Mouse (Mus musculus) neural tube, embryonic 14.5 days (tissue): ENCODE data around the gene Akt3. TPM values are rescaled to one million over a fixed set of nuclear protein-coding genes. Genes with fewer than 3 reads are reported as not detected.

Experiments
- ATAC-seq: fragments of 200-750 bp; cut with Nextera tagmentation; 2 replicates; pipeline ENCODE4 v1.8.0; 2017; ENCODE audit warnings: low read depth, mild to moderate bottlenecking, moderate TSS enrichment, moderate library complexity
- H3K27ac ChIP-seq: fragments of 300-500 bp; sonication (generic); 2 replicates; pipeline ENCODE4 v1.5.1; 2014; ENCODE audit warnings: low read depth, mild to moderate bottlenecking, control low read depth, low read length, moderate library complexity, mixed read lengths
- H3K27me3 ChIP-seq: fragments of 300-500 bp; sonication (generic); 2 replicates; pipeline ENCODE4 v1.6.1; 2014; ENCODE audit warnings: low read length; ENCODE audit not compliant: control insufficient read depth, insufficient read depth
- H3K36me3 ChIP-seq: fragments of 300-500 bp; sonication (generic); 2 replicates; pipeline ENCODE4 v1.6.1; 2014; ENCODE audit warnings: low read length, mixed read lengths; ENCODE audit not compliant: control insufficient read depth, insufficient read depth
- H3K4me1 ChIP-seq: fragments of 300-500 bp; sonication (generic); 2 replicates; pipeline ENCODE4 v1.6.1; 2014; ENCODE audit warnings: low read length; ENCODE audit not compliant: control insufficient read depth, insufficient read depth
- H3K4me2 ChIP-seq: fragments of 300-500 bp; sonication (generic); 2 replicates; pipeline ENCODE4 v1.6.1; 2014; ENCODE audit warnings: mild to moderate bottlenecking, low read depth, low read length, control low read depth
- H3K4me3 ChIP-seq: fragments of 300-500 bp; sonication (generic); 2 replicates; pipeline ENCODE4 v1.5.1; 2014; ENCODE audit warnings: low read depth, low read length, control low read depth, mixed read lengths
- H3K9ac ChIP-seq: fragments of 300-500 bp; sonication (generic); replicated peaks from 2 replicates; pipeline ENCODE4 v1.6.1; 2014; ENCODE audit warnings: low read depth, mild to moderate bottlenecking, control low read depth, low read length, mixed read lengths
- H3K9me3 ChIP-seq: fragments of 300-500 bp; sonication (generic); 2 replicates; pipeline ENCODE4 v1.6.1; 2016; ENCODE audit warnings: low read length; ENCODE audit not compliant: control insufficient read depth
- WGBS: fragments of 180-500 bp; shearing (Covaris S2); extraction: QIAGEN DNeasy Blood & Tissue Kit; methylation state at CpG from one replicate; pipeline ENCODE4 v1.1.7; 2014; 5-methylcytosine and 5-hydroxymethylcytosine counted together
- polyA plus RNA-seq: library from polyadenylated mRNA; unstranded; fragments of >200 nt; fragmentation: Nextera tagmentation; extraction: Ambion mirVana; gene quantifications from 2 replicates; pipeline ENCODE4 v1.2.1, GENCODE M21; 2014

Akt3 gene
- polyA plus RNA-seq, 1 experiment from 2014 or later: 24.0 TPM

DNA sequence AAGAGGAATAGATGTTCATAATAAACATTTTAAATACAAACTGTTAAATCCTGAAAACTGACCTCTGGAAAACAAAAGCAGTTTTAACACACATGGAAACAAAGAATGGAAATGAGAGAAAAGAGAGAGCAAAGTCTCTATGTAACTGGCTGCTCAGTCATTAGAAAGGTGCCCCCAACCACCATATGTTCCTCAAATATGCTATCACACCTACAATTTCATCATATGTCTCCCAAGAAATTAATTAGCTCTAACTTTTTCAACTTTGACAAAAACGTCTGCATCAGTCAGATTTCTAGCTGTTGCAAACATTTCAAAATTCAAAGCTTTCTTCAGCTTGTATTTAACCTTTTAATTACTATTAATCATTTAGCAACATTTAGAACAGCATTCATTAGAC lies 59.0 kb downstream of the Akt3 start:
- Histone ChIP-seq H3K27me3 (no peaks in the 10 kb centered on the region), H3K9ac (no peak overlapping the region), H3K36me3 (no peaks in the 10 kb centered on the region), H3K9me3 (no peaks in the 10 kb centered on the region), H3K4me1 (no peaks in the 10 kb centered on the region), H3K4me2 (no peak overlapping the region), H3K4me3 (no peak overlapping the region), H3K27ac (no peak overlapping the region)
- 84% methylated on average over 1 of the region's 1 CpGs for WGBS
- ATAC-seq: no peak

DNA sequence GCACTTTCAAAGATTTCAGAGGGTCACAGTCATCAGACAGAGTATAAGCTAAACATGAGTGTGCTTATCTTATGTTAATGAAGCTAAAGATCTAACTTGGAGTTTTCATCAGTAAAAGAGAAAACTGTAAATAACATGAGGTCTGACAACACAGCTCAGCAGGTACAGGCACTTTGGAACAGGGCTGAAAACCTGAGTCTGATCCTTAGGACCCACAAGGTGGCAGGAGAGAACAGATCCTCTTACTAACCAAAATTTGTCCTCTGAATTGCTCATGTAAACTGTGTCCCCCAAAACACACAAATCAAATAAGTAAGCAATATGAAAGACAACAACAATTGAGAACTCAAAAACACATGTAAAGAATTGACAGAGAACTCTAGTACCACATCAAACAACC lies 62.8 kb downstream of the Akt3 start:
- H3K9ac ChIP-seq: no peak overlapping the region
- H3K27me3 ChIP-seq: no peaks in the 10 kb centered on the region
- ATAC-seq: no peak
- no peak overlapping the region for H3K4me2 ChIP-seq
- no peaks in the 10 kb centered on the region for H3K9me3 ChIP-seq
- H3K4me1 ChIP-seq: no peaks in the 10 kb centered on the region
- H3K4me3 ChIP-seq: no peak overlapping the region
- no peaks in the 10 kb centered on the region for H3K36me3 ChIP-seq
- no peak overlapping the region for H3K27ac ChIP-seq

DNA sequence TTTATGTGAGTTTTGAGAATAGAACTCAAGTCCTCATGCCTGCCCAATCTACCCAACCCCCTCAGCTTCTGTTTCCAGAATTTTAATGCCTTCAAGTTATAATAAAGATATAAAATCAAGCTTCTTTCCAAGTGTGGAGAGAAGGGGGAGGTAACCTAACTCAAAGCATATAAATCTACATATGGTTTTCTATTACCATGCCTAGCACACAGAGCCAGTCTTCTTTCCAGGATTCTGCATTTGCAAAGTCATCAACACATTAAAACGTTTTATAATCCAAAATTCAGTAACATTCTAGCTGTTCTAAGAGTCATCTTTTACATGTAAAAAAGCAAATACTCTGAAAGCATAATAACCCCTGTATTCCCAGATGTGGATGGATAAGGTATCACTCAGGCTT lies 63.7 kb downstream of the Akt3 start:
- 64% methylated on average over 1 of the region's 1 CpGs for WGBS
- no peaks in the 10 kb centered on the region for H3K27me3 ChIP-seq
- H3K4me1 ChIP-seq: no peaks in the 10 kb centered on the region
- no peak for ATAC-seq
- H3K4me2 ChIP-seq: no peak overlapping the region
- H3K36me3 ChIP-seq: no peaks in the 10 kb centered on the region
- no peak overlapping the region for H3K27ac ChIP-seq
- H3K4me3 ChIP-seq: no peak overlapping the region
- H3K9ac ChIP-seq: no peak overlapping the region
- no peaks in the 10 kb centered on the region for H3K9me3 ChIP-seq

DNA sequence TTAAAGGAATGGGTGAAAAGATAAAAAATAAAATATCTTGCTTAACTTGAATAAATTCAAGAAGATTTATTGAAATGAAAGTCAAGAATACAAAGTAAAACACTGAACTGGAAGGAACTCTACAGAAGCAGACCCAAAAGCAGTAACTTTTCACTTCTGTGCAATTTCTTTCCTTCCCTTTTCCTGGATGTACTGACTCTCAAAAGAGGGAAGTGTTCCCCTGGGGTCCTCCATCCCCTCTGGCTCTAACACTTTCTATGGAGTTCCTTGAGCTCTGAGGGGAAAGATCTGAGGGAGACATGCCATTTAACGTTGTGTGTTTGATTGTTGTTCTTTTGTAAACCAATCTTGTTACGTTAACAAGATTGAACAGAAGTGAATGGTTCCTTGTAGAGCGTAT lies 66.4 kb downstream of the Akt3 start:
- H3K9me3 ChIP-seq: no peaks in the 10 kb centered on the region
- 39% methylated on average over 3 of the region's 3 CpGs for WGBS
- H3K4me2 ChIP-seq: no peak overlapping the region
- H3K27ac ChIP-seq: no peak overlapping the region
- no peaks in the 10 kb centered on the region for H3K27me3 ChIP-seq
- no peak overlapping the region for H3K4me3 ChIP-seq
- H3K9ac ChIP-seq: no peak overlapping the region
- no peaks in the 10 kb centered on the region for H3K4me1 ChIP-seq
- no peaks in the 10 kb centered on the region for H3K36me3 ChIP-seq
- ATAC-seq: no peak

DNA sequence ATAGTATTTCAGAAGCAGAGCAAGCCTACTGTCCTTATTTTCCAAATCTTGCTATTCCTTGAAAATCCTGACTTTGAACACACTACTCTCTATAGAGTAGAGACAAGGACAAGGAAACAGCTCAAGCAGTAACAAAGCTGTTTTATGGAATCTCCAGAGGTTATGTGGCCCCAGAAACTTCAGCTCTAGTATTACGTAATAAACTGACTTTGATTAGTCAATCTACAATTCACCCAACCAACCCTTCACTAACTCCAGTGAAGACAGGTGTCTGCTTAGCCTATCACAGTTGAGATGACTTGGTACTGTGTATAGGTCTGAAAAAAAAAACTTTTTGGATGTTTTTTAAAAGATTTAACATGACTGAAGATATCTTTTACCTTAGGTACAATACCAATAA lies 67.6 kb downstream of the Akt3 start:
- H3K4me3 ChIP-seq: no peak overlapping the region
- no peaks in the 10 kb centered on the region for H3K9me3 ChIP-seq
- WGBS: 93% methylated on average over 1 of the region's 1 CpGs
- no peak overlapping the region for H3K4me2 ChIP-seq
- H3K4me1 ChIP-seq: no peaks in the 10 kb centered on the region
- no peaks in the 10 kb centered on the region for H3K27me3 ChIP-seq
- ATAC-seq: no peak
- no peak overlapping the region for H3K9ac ChIP-seq
- H3K36me3 ChIP-seq: no peaks in the 10 kb centered on the region
- H3K27ac ChIP-seq: no peak overlapping the region

DNA sequence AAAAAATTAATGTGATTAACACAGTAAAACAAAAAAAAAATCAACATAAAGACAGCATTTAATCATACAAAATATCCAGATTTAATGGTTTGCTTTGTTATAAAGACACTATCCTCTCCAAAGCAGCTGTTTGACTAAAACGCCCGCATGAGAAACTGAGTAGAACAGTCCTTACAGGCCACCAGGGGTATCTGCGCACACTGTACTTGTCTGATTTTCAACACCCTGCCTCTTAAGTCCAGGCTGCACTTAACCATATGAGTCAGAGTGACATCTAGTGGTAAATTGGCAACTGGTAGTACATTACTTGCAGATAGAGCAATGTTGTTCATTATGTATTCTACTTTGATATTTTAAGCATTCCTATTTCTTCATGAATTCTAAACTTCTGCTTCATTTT lies 69.3 kb downstream of the Akt3 start:
- Histone ChIP-seq H3K36me3 (no peaks in the 10 kb centered on the region), H3K9me3 (no peaks in the 10 kb centered on the region), H3K4me1 (no peaks in the 10 kb centered on the region), H3K4me3 (no peak overlapping the region), H3K27ac (no peak overlapping the region), H3K4me2 (no peak overlapping the region), H3K9ac (no peak overlapping the region), H3K27me3 (no peaks in the 10 kb centered on the region)
- ATAC-seq: peak; percentile 94; the same call in 1 of the 2 replicates
- WGBS: 13% methylated on average over 3 of the region's 3 CpGs

DNA sequence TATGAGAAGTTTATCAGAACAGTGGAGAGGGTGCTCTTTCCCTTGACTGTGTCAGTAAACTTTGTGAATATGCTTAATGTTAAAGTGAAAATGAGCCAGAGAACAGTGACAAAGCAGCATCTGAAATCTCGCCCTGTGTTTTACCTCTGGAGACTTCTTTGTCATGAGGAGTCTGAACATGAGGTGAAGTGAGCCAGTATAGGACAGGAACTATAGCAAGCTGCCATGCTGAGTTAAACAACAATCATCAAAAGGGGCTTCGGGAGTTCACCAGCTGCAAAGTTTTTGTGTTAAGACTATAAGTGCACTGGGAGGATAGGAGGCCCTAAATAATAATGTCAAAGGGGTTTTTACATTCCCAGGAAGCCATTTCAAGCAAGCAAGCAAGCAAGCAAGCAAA lies 71.3 kb downstream of the Akt3 start:
- Histone ChIP-seq H3K36me3 (no peaks in the 10 kb centered on the region), H3K9ac (no peak overlapping the region), H3K4me2 (no peak overlapping the region), H3K9me3 (no peaks in the 10 kb centered on the region), H3K27me3 (no peaks in the 10 kb centered on the region), H3K4me1 (no peaks in the 10 kb centered on the region), H3K27ac (no peak overlapping the region), H3K4me3 (no peak overlapping the region)
- WGBS: 10% methylated on average over 2 of the region's 2 CpGs
- no peak for ATAC-seq

DNA sequence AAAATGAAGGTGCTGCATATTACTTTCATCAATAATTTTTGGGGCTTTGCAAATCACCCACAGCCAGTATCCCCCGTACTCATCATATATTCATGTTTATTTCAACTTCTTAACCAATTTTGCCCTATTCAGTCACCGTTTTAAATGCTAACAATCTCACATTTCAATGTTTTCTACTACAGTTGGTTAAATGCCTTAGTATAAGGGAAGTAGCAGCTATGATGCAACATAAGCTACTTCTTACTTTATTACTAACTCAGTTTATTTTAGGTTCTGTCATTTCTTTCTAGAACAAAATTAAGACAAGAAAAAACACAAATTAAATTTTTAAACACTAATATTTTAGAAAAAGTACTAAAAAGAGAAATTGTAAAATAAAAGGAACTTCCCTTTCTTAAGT lies 78.4 kb downstream of the Akt3 start:
- ATAC-seq: no peak
- Histone ChIP-seq H3K4me3 (no peak overlapping the region), H3K4me1 (no peaks in the 10 kb centered on the region), H3K36me3 (no peaks in the 10 kb centered on the region), H3K9ac (no peak overlapping the region), H3K27me3 (no peaks in the 10 kb centered on the region), H3K27ac (no peak overlapping the region), H3K9me3 (no peaks in the 10 kb centered on the region), H3K4me2 (no peak overlapping the region)
- WGBS: 96% methylated on average over 2 of the region's 2 CpGs

DNA sequence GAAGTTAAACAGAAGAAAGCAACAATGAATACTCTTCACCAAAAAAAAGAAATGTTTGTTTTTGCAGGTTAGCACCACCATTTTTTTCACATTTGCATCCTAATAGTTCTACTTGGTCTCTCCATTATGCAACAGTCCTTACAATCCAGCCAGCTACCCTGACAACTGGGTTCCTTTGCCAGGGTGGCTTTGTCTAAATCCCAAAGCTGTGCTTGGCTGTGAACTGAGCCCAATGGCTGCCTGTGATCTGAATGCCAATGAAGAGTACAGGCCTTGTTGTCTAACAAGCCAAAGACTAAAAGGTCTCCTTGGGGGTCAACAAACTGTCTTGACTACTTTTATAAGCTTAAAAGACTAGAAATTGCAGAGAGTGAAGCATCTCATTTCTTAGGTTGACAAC lies 82.6 kb downstream of the Akt3 start:
- Histone ChIP-seq H3K27ac (no peak overlapping the region), H3K4me3 (no peak overlapping the region), H3K27me3 (no peaks in the 10 kb centered on the region), H3K9ac (no peak overlapping the region), H3K4me2 (no peak overlapping the region), H3K36me3 (no peaks in the 10 kb centered on the region), H3K9me3 (no peaks in the 10 kb centered on the region), H3K4me1 (no peaks in the 10 kb centered on the region)
- ATAC-seq: peak; percentile 88

DNA sequence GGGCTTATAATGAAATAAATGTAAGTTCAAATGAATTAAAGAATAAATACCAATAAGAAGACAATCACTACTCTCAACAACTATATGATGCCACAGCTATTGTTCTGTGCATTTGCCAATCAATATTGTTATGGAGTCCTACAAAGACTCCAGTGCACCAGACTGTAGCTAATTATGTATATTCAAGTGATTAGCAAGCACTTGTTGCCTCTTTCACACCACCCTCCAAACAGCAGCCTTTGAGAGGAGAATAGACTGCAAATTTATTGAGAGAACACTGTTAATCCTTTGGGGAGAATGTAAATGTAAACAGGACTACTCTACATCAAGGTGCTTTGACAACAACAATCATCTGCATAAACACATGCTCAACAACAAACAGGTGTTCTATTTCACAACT lies 86.7 kb downstream of the Akt3 start:
- no peak overlapping the region for H3K27ac ChIP-seq
- no peak overlapping the region for H3K4me2 ChIP-seq
- ATAC-seq: no peak
- H3K9ac ChIP-seq: no peak overlapping the region
- H3K36me3 ChIP-seq: no peaks in the 10 kb centered on the region
- H3K4me3 ChIP-seq: no peak overlapping the region
- no peaks in the 10 kb centered on the region for H3K9me3 ChIP-seq
- no peaks in the 10 kb centered on the region for H3K27me3 ChIP-seq
- H3K4me1 ChIP-seq: no peaks in the 10 kb centered on the region
